Mouse (Mus musculus): ENCODE measurements around the gene Gmpr.

DNA sequence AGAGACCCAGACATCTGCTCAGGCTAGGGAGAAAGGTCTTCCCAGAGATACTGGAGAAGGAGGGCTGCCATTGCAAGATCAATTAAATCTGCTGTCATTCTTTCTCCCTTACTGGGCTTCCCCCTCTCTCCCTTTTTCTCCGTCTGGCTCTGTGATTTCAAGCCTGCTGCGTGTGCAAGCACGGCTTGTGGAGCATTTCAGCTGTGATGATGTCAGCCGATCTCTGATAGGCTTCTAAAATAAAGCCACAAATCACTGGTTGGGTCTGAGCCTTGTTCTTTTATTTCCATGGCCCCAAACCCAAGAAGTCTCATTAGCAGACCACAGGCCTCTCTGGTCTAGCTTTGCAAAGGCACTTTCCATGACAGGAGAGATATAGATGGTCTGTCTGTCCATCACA is 57.7 kb downstream of the Gmpr start:
- TF ChIP-seq GATA1 (IDR thresholded peaks at IDR 0.05; ENCODE audit: low read length) (no peak), TAL1 (IDR thresholded peaks at IDR 0.05; ENCODE audit: low read length) (no peak)

All from erythroblast, embryonic 14.5 days (primary cell).